Mouse (Mus musculus) forebrain, embryonic 12.5 days (tissue): Measurements from ENCODE around the gene Clic1. TPM values are rescaled to one million over a fixed set of nuclear protein-coding genes. Genes with fewer than 3 reads are reported as not detected.

Experiments used
- ATAC-seq: fragments of 200-750 bp; cut with Nextera tagmentation; 2 replicates; pipeline ENCODE4 v1.8.0; 2017; ENCODE audit warnings: moderate TSS enrichment; ENCODE audit not compliant: low FRiP score
- H3K27ac ChIP-seq: fragments of 300-500 bp; sonication (generic); 2 replicates; pipeline ENCODE4 v1.5.1; 2016; ENCODE audit warnings: mild to moderate bottlenecking
- H3K27me3 ChIP-seq: fragments of 300-500 bp; sonication (generic); 2 replicates; pipeline ENCODE4 v1.6.1; 2016; ENCODE audit warnings: mild to moderate bottlenecking
- H3K36me3 ChIP-seq: fragments of 300-500 bp; sonication (generic); replicated peaks from 2 replicates; pipeline ENCODE4 v1.6.1; 2016; ENCODE audit warnings: mild to moderate bottlenecking
- H3K4me1 ChIP-seq: fragments of 300-500 bp; sonication (generic); 2 replicates; pipeline ENCODE4 v1.6.1; 2016
- H3K4me2 ChIP-seq: fragments of 300-500 bp; sonication (generic); 2 replicates; pipeline ENCODE4 v1.6.1; 2016; ENCODE audit warnings: mild to moderate bottlenecking, moderate library complexity
- H3K4me3 ChIP-seq: fragments of 300-500 bp; sonication (generic); replicated peaks from 2 replicates; pipeline ENCODE4 v1.5.1; 2016; ENCODE audit warnings: mild to moderate bottlenecking
- H3K9ac ChIP-seq: fragments of 300-500 bp; sonication (generic); 2 replicates; pipeline ENCODE4 v1.6.1; 2016; ENCODE audit warnings: mild to moderate bottlenecking
- H3K9me3 ChIP-seq: fragments of 300-500 bp; sonication (generic); 2 replicates; pipeline ENCODE4 v1.6.1; 2016
- WGBS: fragments of 180-500 bp; shearing (Covaris S2); methylation state at CpG from one replicate; pipeline ENCODE4 v1.1.7; 2016; 5-methylcytosine and 5-hydroxymethylcytosine counted together
- polyA plus RNA-seq: library from polyadenylated mRNA; unstranded; fragments of >200 nt; fragmentation: Nextera tagmentation; extraction: Ambion mirVana; gene quantifications from 2 replicates; pipeline ENCODE4 v1.2.1, GENCODE M21; 2016

Clic1 gene
- polyA plus RNA-seq, 1 experiment from 2014 or later: 155 TPM

- Histone ChIP-seq H3K4me2 (no peak overlapping the region), H3K27me3 (no peaks in the 10 kb centered on the region), H3K9me3 (no peaks in the 10 kb centered on the region), H3K4me1 (0 out of 2 replicates have a peak, but pooled peaks cover 2% of the 10 kb centered on the region), H3K9ac (no peak overlapping the region), H3K27ac (no peak overlapping the region), H3K36me3 (peaks cover 98% of the 10 kb centered on the region), H3K4me3 (no peak overlapping the region)
- ATAC-seq: no peak
- WGBS: 89% methylated on average over 13 of the region's 13 CpGs
Observed at GRCm38 (mm10) chr17:35012430-35012829, 37.3 kb upstream of the Clic1 start.

GRCm38 (mm10) chr17:35013221-35013620 is 36.5 kb upstream of the Clic1 start:
- H3K9me3 ChIP-seq: no peaks in the 10 kb centered on the region
- no peak overlapping the region for H3K4me3 ChIP-seq
- no peak overlapping the region for H3K9ac ChIP-seq
- no peak overlapping the region for H3K27ac ChIP-seq
- WGBS: 87% methylated on average over 6 of the region's 6 CpGs
- H3K4me2 ChIP-seq: no peak overlapping the region
- H3K27me3 ChIP-seq: no peaks in the 10 kb centered on the region
- no peak for ATAC-seq
- H3K36me3 ChIP-seq: peaks cover 91% of the 10 kb centered on the region
- 0 out of 2 replicates have a peak, but pooled peaks cover 2% of the 10 kb centered on the region for H3K4me1 ChIP-seq

- H3K9me3 ChIP-seq: no peaks in the 10 kb centered on the region
- H3K4me1 ChIP-seq: 0 out of 2 replicates have a peak, but pooled peaks cover 2% of the 10 kb centered on the region
- peaks cover 72% of the 10 kb centered on the region for H3K36me3 ChIP-seq
- no peaks in the 10 kb centered on the region for H3K27me3 ChIP-seq
- WGBS: 92% methylated on average over 16 of the region's 16 CpGs
- H3K4me3 ChIP-seq: no peak overlapping the region
- H3K27ac ChIP-seq: no peak overlapping the region
- ATAC-seq: no peak
- H3K9ac ChIP-seq: no peak overlapping the region
- H3K4me2 ChIP-seq: no peak overlapping the region
Observed at GRCm38 (mm10) chr17:35015296-35015695, 34.5 kb upstream of the Clic1 start.

GRCm38 (mm10) chr17:35016376-35016775 is 33.4 kb upstream of the Clic1 start, which contains the start of gene Vwa7:
Gene Vwa7, plus strand, starts transcription at chr17:35016579.
- Histone ChIP-seq H3K27ac (peak within 1 kb of the TSS; percentile 46; the same call in 1 of the 2 replicates), H3K27me3 (no peaks in the 10 kb centered on the region), H3K4me2 (no peak within 1 kb of the TSS), H3K4me1 (peaks cover 8% of the 10 kb centered on the region), H3K36me3 (peaks cover 61% of the 10 kb centered on the region), H3K4me3 (0 out of 2 replicates have a peak within 1 kb of the TSS, but pooled peaks have one; percentile 0), H3K9ac (no peak within 1 kb of the TSS), H3K9me3 (no peaks in the 10 kb centered on the region)
- ATAC-seq: peak; percentile 31; the same call in 1 of the 2 replicates
- 62% methylated on average over 12 of the region's 12 CpGs for WGBS

GRCm38 (mm10) chr17:35016791-35017705 is 32.7 kb upstream of the Clic1 start:
- Histone ChIP-seq H3K36me3 (peaks cover 54% of the 10 kb centered on the region), H3K9ac (no peak overlapping the region), H3K27ac (peak overlapping the region; percentile 46; the same call in 1 of the 2 replicates), H3K4me2 (no peak overlapping the region), H3K4me1 (peaks cover 14% of the 10 kb centered on the region), H3K4me3 (no peak overlapping the region), H3K9me3 (no peaks in the 10 kb centered on the region), H3K27me3 (no peaks in the 10 kb centered on the region)
- 79% methylated on average over 10 of the region's 10 CpGs for WGBS
- no peak for ATAC-seq

GRCm38 (mm10) chr17:35017706-35018030 is 32.1 kb upstream of the Clic1 start:
- no peak overlapping the region for H3K27ac ChIP-seq
- no peaks in the 10 kb centered on the region for H3K9me3 ChIP-seq
- H3K4me1 ChIP-seq: peaks cover 14% of the 10 kb centered on the region
- ATAC-seq: no peak
- no peaks in the 10 kb centered on the region for H3K27me3 ChIP-seq
- no peak overlapping the region for H3K4me2 ChIP-seq
- H3K36me3 ChIP-seq: peaks cover 48% of the 10 kb centered on the region
- no peak overlapping the region for H3K9ac ChIP-seq
- WGBS: 75% methylated on average over 14 of the region's 14 CpGs
- no peak overlapping the region for H3K4me3 ChIP-seq

- Histone ChIP-seq H3K4me3 (no peak overlapping the region), H3K27me3 (no peaks in the 10 kb centered on the region), H3K4me1 (peaks cover 14% of the 10 kb centered on the region), H3K9me3 (no peaks in the 10 kb centered on the region), H3K4me2 (no peak overlapping the region), H3K9ac (no peak overlapping the region), H3K36me3 (peaks cover 43% of the 10 kb centered on the region), H3K27ac (no peak overlapping the region)
- ATAC-seq: no peak
- 82% methylated on average over 3 of the region's 3 CpGs for whole genome bisulfite sequencing
Observed at GRCm38 (mm10) chr17:35018171-35018570, 31.6 kb upstream of the Clic1 start.

- Histone ChIP-seq H3K27ac (no peak overlapping the region), H3K4me1 (peaks cover 17% of the 10 kb centered on the region), H3K36me3 (peaks cover 26% of the 10 kb centered on the region), H3K27me3 (no peaks in the 10 kb centered on the region), H3K4me3 (no peak overlapping the region), H3K9me3 (no peaks in the 10 kb centered on the region), H3K9ac (no peak overlapping the region), H3K4me2 (no peak overlapping the region)
- 82% methylated on average over 11 of the region's 11 CpGs for WGBS
- no peak for ATAC-seq
Observed at GRCm38 (mm10) chr17:35019894-35020293, 29.9 kb upstream of the Clic1 start.

GRCm38 (mm10) chr17:35020551-35020950 is 29.2 kb upstream of the Clic1 start:
- ATAC-seq: no peak
- Histone ChIP-seq H3K27ac (no peak overlapping the region), H3K4me2 (no peak overlapping the region), H3K4me1 (peaks cover 17% of the 10 kb centered on the region), H3K9ac (no peak overlapping the region), H3K36me3 (peaks cover 19% of the 10 kb centered on the region), H3K4me3 (no peak overlapping the region), H3K27me3 (no peaks in the 10 kb centered on the region), H3K9me3 (no peaks in the 10 kb centered on the region)
- WGBS: 90% methylated on average over 8 of the region's 8 CpGs

GRCm38 (mm10) chr17:35021163-35021808 is 28.5 kb upstream of the Clic1 start:
- 6% methylated on average over 17 of the region's 17 CpGs for WGBS
- no peaks in the 10 kb centered on the region for H3K9me3 ChIP-seq
- no peak overlapping the region for H3K9ac ChIP-seq
- no peaks in the 10 kb centered on the region for H3K27me3 ChIP-seq
- peak overlapping the region; percentile 37 for H3K4me2 ChIP-seq
- H3K4me3 ChIP-seq: 0 out of 2 replicates have a peak overlapping the region, but pooled peaks have one; percentile 4
- no peak overlapping the region; the same call in 1 of the 2 replicates for H3K27ac ChIP-seq
- H3K4me1 ChIP-seq: peaks cover 20% of the 10 kb centered on the region
- ATAC-seq: peak; percentile 76
- H3K36me3 ChIP-seq: peaks cover 12% of the 10 kb centered on the region

- H3K27ac ChIP-seq: no peak overlapping the region
- no peaks in the 10 kb centered on the region for H3K9me3 ChIP-seq
- peak overlapping the region; percentile 37; the same call in 1 of the 2 replicates for H3K4me2 ChIP-seq
- no peaks in the 10 kb centered on the region for H3K27me3 ChIP-seq
- 56% methylated on average over 6 of the region's 6 CpGs for WGBS
- ATAC-seq: no peak
- no peak overlapping the region for H3K9ac ChIP-seq
- no peak overlapping the region for H3K4me3 ChIP-seq
- peaks cover 5% of the 10 kb centered on the region for H3K36me3 ChIP-seq
- peaks cover 24% of the 10 kb centered on the region for H3K4me1 ChIP-seq
Observed at GRCm38 (mm10) chr17:35021842-35022477, 27.8 kb upstream of the Clic1 start.

- Histone ChIP-seq H3K27me3 (no peaks in the 10 kb centered on the region), H3K36me3 (no peaks in the 10 kb centered on the region), H3K9me3 (no peaks in the 10 kb centered on the region), H3K4me3 (no peak overlapping the region), H3K4me1 (peaks cover 31% of the 10 kb centered on the region), H3K27ac (no peak overlapping the region), H3K9ac (no peak overlapping the region), H3K4me2 (no peak overlapping the region)
- 95% methylated on average over 8 of the region's 8 CpGs for WGBS
- no peak for ATAC-seq
Observed at GRCm38 (mm10) chr17:35022541-35023060, 27.2 kb upstream of the Clic1 start.
